Mouse (Mus musculus): ENCODE data around the gene Dchs2.

The Dchs2 gene

DNA sequence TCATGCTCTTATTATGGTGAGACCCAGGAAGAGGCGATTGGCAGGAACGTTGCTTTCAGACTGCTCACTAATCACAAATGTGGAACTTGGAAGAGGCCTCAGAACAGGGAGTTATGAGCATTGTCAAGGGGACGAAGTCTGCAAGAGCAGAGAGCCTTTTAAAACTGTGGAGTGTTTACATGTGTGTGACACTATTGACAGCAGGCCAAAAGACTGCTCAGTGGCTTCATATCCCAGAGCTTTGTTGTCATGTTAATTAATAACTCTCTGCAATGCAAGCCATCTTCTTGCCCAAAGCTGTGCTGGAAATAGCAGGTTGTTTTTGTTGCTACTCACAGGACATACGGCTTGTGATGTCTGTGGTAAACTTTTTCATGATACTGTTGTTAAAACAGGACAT, 27.9 kb downstream of the Dchs2 start:
- DNase-seq (ENCODE audit: low spot score): no peak

DNA sequence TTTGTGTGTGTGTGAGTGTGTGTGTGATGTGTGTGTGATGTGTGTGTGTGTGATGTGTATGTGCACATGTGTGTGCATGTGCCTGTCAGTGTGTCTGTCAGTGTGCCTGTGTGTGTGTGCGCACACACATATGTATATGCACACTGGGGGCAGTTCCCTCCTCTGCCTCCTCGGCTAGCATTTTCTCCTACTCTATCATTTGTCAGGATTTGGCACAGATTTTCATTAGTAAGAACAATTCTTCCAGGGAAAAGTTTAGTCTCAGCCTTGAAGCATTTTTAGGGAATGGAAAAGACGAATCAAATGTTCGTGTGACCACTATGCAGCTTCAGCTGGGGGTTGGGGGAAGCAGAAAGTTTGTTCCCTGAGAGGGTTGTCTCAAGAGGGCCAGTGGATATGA, 28.4 kb downstream of the Dchs2 start:
- DNase-seq (ENCODE audit: low spot score): no peak

DNA sequence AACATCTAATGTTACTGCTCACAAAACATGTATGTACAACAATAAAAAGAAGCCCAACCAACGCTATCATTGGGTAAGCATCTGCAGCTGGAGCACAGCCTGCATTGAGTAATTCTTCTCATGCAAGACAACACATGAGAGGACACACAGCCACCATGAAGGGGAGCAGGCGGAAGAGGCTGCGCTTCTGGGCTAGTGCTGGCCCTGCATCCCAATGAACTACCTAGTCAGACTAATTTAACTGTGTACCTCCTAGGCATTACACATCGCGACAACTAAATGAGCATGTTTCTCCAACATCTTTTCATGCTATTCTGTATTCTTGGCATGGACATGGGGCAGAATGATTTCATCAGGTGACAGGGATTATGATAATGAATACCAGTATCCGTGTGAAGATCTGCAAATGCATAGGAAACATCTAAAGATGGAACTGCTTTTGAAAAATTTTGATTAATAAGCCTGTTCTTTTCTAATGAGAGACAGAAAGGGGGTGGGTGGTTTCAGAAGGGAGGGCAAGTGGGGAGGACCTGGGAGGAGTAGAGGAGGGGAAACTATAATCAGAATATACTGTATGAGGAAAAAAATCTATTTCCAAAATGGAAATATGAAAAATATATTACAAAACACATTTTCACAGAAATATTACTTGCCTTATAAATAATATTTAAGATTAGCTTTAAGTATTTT, 33.9 kb downstream of the Dchs2 start:
- DNase-seq (ENCODE audit: low spot score): no peak

DNA sequence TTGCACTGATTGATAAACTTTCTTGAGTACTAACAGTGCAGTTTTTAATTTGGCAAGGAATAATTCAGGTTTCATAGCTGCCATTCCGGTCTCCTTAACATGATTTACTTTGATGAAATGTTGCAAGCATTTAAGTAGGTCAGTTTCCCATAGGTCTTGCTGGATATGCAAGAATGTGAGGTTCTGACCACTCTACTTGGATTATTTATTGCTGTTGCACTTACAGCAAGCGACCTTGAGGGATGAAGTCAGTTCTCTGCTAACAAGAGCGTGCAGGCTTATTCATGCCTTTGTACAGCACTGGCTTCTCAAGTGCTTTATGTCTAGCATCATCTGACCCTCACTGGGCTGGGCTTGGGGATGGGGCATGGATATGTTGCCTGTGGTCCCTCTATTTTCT, 35.9 kb downstream of the Dchs2 start:
- no peak for DNase-seq (ENCODE audit: low spot score)

DNA sequence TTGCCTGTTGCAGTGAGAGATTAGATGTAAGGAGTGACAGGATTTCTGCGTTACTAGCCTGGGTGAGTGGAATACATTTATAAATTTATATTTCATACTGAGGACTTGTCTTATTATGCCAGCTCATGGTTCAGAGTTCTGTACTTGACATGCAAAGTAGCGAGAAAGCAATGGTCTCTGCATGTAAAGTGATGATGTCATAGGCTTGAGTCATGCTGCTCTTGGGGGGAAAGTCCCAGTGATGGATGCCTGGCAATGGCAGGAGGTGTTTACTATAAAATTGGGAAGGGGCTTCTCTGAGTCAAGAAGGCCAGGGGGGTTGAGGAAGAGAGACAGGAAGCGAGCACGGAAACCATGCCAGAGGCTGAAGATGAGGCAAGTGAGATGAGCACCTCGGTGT, 57.8 kb downstream of the Dchs2 start:
- no peak for DNase-seq (ENCODE audit: low spot score)

DNA sequence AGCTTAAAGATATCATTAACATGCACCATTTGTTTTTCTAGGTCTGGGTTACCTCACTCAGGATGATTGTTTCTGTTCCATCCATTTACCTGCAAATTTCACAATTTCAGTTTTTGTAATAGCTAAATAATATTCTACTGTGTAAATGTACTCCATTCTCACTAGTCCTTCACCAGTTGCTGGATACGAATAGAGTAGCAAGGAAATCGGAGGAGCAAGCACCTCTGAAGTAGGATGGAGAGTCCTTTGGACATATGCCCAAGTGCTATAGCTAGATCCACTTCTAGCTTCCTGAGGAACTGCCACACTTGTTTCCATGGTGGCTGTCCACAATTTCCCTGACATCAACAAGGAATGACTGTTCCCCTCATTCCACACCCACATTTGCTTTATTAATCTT, 63.5 kb downstream of the Dchs2 start:
- no peak for DNase-seq (ENCODE audit: low spot score)

DNA sequence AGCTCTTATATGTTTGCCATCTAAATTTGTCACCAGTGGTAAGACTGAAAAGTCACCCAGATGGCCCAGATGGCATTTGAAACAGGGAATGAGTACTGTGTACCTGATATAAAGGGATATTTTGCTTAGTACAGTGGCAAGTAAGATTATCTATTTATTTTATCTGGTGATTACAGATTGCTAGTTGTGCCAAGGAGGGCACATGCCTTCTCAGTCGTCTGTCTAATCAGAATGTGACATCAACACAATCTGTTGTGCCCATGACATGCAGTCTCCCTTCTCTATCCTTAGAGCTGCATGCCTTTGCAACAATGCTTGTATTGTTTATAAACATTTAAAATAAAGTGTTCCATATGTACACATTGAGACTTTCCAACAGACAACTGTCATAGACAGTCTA, 64.7 kb downstream of the Dchs2 start:
- no peak for DNase-seq (ENCODE audit: low spot score)

DNA sequence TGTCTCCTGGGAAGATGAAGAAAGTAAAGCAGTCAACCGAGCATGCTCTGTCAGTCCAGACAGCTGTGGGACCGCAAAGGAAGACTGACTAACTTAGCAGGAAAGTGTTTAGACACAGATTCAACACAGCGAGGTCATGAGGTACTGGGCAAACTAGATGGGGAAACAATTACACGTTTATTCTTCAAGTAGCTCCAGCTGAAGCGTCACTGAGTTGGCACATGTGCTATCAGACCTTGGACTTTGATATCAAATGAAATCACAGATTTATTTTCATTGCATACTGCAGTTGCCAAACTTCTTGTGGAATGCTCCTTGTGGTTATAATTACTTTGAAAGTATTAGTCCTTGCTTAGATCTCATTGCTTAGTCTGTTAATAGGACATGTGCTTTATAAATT, 67.2 kb downstream of the Dchs2 start:
- no peak for DNase-seq (ENCODE audit: low spot score)

DNA sequence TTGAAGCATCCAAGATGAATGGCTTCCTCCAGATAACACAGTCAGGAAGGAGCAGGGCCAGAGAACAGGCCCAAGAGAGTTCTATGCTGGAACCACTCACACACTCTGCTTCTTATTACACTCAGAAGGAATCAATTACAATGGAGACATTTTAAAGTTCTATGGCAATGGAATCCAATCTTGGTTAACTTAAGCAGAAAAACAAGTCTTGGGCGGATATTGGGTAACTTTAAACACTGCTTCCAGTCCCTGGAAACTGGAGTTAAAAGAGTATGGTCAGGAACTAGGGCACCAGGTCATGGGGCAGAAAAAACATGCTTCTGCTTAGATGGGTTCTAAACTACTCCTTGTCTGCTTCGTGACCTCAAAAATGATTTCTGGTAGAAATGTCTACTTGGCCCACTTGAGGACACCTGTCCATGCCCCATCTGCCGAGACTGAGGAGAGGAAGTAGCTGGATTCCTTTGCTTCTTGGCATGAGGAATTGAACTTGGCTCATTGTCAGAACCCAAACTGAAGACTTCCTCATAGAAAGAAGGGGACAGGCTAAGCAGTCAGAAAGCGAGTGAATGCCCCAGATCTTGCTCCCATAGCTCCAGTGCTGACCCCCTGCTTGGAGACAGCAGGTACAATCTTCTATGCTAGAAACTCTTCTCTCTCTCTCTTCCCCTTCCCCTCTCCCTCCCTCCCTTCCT, 73.7 kb downstream of the Dchs2 start:
- no peak for DNase-seq (ENCODE audit: low spot score)

DNA sequence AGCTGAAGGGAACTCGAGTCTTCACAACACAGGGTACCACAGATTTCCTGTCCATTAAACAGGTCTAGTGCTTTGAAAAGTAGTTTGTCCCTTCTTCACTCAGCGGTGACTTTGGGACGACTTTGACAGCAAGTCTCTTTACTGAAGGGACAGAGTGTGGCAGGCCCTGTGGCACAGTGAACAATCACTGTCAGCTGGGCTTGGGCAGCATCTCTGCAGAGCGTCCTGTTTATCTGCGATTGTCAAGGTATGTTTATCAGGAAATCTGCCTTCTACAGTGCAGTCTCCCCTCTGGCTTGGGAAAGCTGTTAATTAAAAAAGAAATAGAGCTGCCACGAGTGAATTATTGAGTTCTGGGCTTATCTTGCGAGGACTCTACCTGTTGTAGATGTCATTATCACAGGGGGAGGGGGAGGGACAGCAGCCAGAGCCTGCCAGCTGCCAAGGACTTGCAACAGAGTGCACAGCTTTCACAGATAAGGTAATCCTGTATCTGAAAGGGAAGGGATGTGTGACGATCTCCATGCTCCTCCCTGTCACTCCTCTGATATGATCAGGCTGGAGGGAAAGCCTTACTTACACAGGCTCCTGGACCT, 77.4 kb downstream of the Dchs2 start:
- DNase-seq (ENCODE audit: low spot score): no peak

DNA sequence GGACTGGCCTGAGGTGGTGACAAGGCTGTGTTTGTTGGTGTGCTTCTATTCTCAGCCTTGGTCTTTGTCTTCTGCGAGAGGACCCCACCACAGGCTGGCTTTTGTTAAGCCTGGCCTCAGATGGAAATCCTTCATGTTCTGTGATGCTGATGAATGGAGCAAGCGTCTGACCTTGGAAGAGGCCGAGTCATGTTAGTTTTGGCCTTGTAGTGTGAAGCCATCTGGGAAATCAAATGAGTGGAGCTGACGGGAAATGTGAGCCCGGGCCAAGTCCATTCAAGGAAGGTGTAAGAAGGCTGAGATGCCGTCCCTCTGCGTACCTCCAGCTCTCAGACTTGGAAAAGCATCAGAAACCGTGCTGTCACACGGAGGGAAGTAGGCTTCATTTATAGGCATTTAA, 81.9 kb downstream of the Dchs2 start:
- DNase-seq (ENCODE audit: low spot score): no peak

DNA sequence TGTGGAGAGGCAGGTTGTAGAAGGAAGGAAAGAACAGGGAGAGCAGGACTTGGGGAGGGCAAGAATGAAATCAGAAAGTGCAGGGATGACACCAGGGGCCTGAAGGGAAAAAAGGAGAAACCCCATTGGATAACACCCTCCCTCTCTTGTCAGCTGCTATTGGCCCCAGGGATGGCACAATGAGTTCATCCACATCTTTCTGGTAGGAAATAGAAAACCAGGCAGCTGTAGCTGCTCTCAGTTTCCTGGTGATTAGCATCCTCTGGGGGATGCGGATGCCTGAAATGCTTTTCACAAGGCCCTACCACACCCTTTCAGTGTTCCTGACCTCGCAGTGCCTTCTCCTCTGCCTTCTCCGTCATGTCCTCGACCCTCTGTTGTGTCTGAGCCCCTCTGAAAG, 82.5 kb downstream of the Dchs2 start:
- DNase-seq (ENCODE audit: low spot score): no peak

DNA sequence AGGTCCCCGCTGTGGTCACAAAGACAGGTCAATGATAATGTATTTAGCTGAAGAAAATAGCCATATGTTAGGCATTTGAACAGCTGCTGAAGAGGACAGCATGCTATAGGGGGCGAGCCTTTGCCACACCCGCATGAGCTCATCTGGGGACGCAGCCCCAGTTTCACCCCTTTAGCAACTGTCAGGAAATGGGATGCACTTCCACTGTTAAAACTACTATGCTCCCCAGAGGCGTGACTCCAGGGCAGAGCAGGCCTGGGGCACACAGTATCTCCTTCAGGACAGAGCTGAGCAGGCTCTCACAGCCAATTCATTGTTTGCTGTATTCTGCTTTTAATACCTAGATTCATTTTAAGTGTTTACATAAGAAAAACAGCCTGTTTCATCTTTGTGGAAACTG, 84.2 kb downstream of the Dchs2 start:
- no peak for DNase-seq (ENCODE audit: low spot score)

DNA sequence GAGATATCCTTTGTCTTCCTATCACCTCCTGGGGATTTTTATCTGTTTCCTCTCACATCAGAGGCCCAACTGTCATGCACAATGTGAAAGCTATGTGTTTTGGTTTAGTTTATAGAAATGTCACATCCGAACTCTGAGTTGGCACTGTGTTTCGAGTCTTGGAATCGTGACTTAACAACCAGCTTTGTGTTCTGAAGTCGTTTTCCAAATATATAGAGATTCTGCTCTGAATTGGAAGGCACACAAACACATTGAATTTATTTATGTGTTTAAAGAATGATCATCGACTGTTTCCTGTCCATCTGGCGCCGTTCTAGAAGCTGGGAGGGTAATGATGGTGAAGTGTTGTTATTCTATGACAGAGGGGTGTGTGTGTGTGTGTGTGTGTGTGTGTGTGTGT, 84.8 kb downstream of the Dchs2 start:
- DNase-seq (ENCODE audit: low spot score): no peak

DNA sequence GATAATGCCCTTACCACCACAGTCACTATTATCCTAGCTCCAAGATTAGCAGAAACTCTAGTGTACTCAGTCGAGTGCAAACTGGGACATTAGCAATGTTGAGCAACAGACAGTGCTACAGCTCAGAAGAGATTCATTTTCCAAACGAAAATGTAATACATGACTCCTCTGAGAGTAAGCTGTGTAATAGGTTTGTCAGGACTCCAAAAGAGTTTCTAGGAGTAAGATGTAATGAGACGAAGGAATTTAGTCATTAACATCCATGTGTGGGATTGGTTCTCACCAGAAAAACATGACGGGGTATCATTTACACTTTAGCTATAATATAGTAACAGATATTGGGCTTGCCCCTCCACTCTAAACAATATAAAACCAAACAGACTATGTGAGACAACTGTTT, 90.3 kb downstream of the Dchs2 start:
- no peak for DNase-seq (ENCODE audit: low spot score)

DNA sequence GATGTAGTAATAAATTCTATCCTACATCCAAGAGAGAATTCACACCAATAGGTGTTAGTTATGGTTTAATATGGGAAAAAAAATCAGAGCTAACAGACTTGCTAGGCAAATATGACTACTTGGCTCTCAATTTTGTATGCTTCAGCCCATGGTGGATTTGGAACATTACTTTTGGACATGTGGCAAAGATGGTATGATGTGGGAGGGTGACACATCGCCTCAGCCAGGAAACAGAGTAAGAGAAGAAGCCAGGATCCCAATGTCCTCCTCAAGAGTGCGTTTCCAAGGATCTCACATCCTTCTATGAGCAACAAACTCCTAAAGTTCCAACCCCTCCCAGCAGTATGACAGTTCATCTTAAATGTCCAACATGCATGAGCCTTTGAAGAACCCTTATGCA, 92.4 kb downstream of the Dchs2 start:
- no peak for DNase-seq (ENCODE audit: low spot score)

DNA sequence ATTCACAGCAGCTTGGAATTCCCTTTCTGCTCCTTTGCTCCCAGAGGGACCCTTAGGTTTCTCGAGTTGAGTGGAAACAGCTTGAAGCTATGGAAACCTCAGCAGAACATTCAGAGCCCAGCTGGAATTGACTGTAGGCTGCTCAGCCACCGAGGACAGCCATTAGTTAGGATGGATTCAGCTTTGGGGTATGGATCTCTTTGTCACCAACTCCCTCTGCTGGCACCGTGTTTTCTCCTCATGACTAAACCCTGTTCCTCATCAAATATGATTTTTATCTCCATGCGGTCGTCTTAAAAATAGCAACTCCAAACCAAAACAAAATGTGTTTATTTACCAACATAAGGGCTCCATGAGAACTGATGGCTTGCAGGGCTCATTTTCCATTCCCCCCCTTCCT, 94.4 kb downstream of the Dchs2 start:
- no peak for DNase-seq (ENCODE audit: low spot score)

DNA sequence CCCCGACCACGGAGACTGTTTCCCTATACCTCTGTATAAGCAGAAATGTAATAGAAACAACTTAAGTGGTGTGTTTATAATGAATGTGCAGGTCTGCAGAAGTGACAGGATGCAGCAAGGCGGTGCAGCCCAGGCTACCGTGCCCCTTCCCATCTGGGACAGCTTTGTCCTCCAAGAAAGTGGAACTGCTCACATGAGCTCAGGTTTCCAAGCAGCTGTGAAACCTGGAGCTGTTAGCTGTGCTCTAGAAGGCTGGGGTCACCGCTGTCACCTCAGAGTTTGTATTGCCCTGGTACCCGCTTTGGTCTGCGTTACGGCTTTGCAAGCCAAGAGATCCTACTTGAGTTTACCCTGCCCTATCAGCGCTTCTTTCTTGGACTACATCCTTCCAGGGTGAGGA, 100.6 kb downstream of the Dchs2 start:
- DNase-seq (ENCODE audit: low spot score): no peak

DNA sequence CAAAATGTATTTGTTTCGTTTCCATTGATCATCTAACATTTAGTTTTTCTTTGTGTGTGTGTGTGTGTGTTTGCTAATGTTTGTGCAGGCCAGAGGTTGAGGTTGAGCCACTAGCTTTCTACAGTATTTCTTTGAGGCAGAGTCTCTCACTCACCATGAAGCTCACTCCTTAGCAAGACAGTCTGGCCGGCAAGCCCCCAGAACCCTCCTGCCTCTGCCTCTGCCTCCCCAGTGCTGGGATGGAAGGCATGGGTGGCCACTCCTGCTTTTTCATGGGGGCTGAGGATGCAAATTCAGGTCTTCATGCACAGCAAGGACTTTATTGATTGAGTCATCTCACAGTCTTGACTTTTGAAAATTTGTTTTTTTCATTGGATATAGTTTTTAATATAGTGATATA, 102.6 kb downstream of the Dchs2 start:
- no peak for DNase-seq (ENCODE audit: low spot score)

DNA sequence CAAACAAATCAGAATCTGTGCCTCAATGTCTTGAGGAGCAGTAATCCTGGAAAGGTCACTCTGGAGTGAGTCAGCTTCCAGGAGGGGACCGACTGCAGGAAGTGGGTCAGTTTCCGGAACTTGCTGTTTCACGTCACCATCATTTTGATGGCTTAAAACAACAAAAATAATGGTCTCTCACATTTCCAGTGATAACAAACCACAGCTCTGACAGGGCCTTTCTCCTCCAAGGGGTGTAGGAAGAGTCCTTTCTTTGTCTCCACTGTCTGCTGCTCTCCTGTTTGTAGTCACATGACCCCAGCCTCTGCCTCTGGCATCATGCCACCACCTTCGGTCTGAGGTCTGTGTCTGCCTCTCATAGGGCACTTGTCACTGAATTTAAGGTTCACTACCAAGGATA, 106.7 kb downstream of the Dchs2 start:
- DNase-seq (ENCODE audit: low spot score): no peak

DNA sequence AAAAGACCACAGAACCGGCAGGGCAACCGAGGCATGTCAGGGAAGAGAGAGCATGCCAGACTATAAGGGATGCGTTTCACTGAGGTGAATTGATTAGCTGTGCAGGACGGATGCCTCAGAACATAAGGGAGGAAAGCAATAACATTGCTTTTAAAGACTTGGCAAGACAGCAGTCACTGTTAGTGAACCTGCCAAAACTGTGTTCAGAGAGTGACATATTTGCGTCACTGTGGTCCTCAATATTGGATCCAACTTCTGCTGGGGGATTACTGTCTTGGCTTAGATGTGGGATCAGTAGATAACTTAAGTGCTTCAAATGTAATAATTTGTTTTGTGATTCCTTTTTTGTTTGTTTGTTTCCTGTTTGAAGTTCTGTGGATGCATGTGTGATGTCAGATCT, 107.3 kb downstream of the Dchs2 start:
- DNase-seq (ENCODE audit: low spot score): no peak

DNA sequence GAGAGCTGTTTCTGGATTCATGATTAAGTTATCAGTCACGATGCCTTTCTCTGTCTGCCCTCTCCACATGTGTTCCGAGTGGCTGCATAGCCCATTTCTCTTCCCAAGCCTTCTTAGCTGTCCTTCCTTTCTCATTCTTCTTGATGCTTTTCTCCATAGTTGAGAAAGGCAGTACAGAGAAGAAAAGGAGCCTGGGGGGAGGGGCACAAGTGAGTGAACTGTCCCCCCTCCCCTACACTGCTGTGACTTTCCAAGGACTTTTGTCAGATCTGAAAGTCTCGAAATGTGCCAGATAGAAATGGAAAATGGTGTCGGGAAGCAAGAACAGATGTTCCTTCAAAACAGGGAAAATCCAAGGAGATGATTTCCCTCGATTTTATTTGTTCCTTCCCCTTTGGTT, 118.8 kb downstream of the Dchs2 start:
- DNase-seq (ENCODE audit: low spot score): no peak

DNA sequence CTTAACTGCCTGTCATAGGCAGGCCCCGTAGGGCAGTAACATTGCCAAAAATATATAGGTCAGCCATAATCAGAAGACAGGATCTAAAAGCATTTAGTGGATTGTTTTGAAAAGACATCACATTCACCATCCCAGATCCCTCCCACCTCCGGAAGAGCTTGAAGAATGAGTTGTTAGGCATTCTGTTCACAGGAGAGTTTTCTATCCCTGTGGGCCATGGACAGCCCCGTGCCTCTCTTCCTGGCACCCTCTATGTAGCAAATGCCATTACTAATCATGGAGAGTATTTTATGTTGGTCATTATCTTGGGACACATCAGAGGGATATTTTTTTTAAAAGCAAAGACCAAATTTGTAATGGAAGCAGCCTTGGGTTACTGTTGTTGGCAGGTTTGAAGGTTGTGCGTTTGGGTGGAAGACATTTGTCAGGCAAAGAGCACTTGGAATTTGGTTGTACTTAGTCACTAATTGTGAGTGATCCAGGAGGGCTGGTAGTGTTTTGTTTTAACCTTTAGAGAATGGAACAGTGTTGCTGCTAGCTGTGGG, 122.3 kb downstream of the Dchs2 start:
- no peak for DNase-seq (ENCODE audit: low spot score)

DNA sequence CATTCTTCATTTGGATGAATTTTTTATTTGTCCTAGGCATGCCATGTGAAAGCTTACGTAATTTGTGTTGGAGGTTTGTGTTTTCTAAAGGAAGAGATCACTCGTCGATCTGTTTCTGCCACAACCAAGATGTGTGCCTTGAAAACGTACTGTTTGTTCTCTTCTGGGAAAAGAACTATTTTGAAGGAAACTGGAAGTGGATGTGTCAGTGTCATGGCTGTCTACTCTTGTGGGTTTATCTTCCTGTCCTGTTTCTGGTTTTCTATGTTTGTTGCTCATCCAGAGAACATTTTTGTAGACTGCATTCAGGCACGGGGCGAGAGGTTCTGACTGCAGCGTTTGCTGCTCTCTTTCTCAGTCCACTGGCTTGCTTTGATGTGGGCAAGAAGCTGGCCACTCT, 124.2 kb downstream of the Dchs2 start:
- DNase-seq (ENCODE audit: low spot score): no peak

Data from ovary, adult 18-20 months (tissue).